Mouse (Mus musculus) spleen, adult 2 months (tissue): ENCODE results near the gene Ncam2. TPM values are rescaled to one million over a fixed set of nuclear protein-coding genes. Genes with fewer than 3 reads are reported as not detected.
"Not testable (repeated sequence)": the region's sequence is repeated elsewhere in the genome, so short reads cannot be mapped to it uniquely, and the experiment has no call there.

Experiments
- DNase-seq, 2 experiments: peaks; one replicate each; pipeline versions ENCODE4 v3.0.0 to v3.0.0-alpha.2; 2012 to 2021; ENCODE audit warnings: low spot score in 2 of 2, low read depth in 1 of 2
- H3K27ac ChIP-seq: fragments of 200-500 bp; 2 replicates; pipeline ENCODE4 v1.5.1; 2012; ENCODE audit warnings: low read length, inconsistent platforms; ENCODE audit not compliant: insufficient read depth
- H3K27me3 ChIP-seq: fragments of 200-500 bp; 2 replicates; pipeline ENCODE4 v1.6.1; 2012; ENCODE audit warnings: mild to moderate bottlenecking, moderate library complexity, low read length, inconsistent platforms; ENCODE audit not compliant: control insufficient read depth, insufficient read depth
- H3K36me3 ChIP-seq: fragments of 200-500 bp; 2 replicates; pipeline ENCODE4 v1.6.1; 2012; ENCODE audit warnings: mild to moderate bottlenecking, low read length, inconsistent platforms; ENCODE audit not compliant: control insufficient read depth, insufficient read depth
- H3K4me1 ChIP-seq: fragments of 200-500 bp; 2 replicates; pipeline ENCODE4 v1.6.1; 2011; ENCODE audit warnings: inconsistent platforms; ENCODE audit not compliant: control insufficient read depth, insufficient read depth, insufficient read length
- H3K4me3 ChIP-seq: fragments of 200-500 bp; 2 replicates; pipeline ENCODE4 v1.5.1; 2011; ENCODE audit warnings: mild to moderate bottlenecking, inconsistent platforms; ENCODE audit not compliant: insufficient read depth, insufficient read length; ENCODE audit errors: extremely low read depth
- CTCF ChIP-seq: fragments of 200-500 bp; IDR thresholded peaks from 2 replicates; pipeline ENCODE4 v1.5.1; 2011; ENCODE audit warnings: mild to moderate bottlenecking, inconsistent platforms; ENCODE audit not compliant: insufficient read depth, insufficient read length, insufficient replicate concordance; ENCODE audit errors: extremely low read depth
- POLR2A ChIP-seq: fragments of 200-500 bp; IDR thresholded peaks from 2 replicates; pipeline ENCODE4 v1.6.1; 2011; ENCODE audit warnings: low read depth, low read length, inconsistent platforms
- WGBS: fragments of 180-500 bp; shearing (Covaris S2); methylation state at CpG from one replicate; pipeline ENCODE4 v1.1.7; 2018; 5-methylcytosine and 5-hydroxymethylcytosine counted together
- polyA plus RNA-seq: library from polyadenylated mRNA; depleted of rRNA; stranded (reverse); fragments of >200 nt; gene quantifications from 2 replicates; pipeline ENCODE4 v1.2.3, GENCODE M21; 2012

The Ncam2 gene
- polyA plus RNA-seq, 1 experiment: not detected

DNA sequence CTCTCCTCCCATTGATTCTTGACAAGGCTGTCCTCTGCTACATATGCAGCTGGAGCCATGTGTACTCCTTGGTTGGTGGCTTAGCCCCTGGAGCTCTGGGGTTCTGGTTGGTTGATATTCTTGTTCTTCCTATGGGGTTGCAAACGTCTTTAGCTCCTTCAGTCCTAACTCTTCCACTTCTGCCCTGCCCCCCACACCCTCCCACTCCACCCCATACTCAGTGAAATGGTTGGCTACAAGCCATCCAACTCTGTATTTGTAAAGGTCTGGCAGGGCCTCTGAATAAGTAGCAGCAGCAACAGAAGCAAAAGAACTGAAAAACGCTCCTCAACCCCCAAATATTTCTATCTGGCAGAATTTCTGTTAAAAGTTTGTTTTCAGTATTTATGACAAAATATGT is 252.5 kb downstream of the Ncam2 start:
- no peak overlapping the region for H3K4me3 ChIP-seq
- DNase-seq: no peak
- TF ChIP-seq CTCF (no peak), POLR2A (no peak)
- no peaks in the 10 kb centered on the region for H3K36me3 ChIP-seq
- no peak overlapping the region for H3K27ac ChIP-seq
- H3K4me1 ChIP-seq: no peaks in the 10 kb centered on the region
- WGBS: 74% methylated on average over 2 of the region's 2 CpGs
- H3K27me3 ChIP-seq: no peaks in the 10 kb centered on the region

DNA sequence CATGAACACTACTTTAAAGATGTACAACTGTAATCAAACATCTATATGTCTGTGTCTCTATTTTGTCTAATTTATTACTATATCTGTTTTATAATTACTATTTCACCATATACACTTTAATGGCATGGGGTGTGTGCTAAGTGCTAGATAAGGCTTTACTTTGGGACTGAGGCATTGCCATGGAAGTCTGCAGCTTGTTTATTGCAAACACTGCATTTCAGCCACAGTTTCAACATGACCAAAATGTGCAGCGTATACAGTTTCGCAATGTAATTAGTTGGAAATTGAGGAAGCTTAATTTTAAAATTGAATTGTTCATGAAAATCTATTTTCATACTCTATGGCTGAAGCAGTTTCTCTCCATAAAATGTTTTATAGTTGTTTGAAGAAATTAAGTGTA is 254.0 kb downstream of the Ncam2 start:
- no peak overlapping the region for H3K27ac ChIP-seq
- H3K27me3 ChIP-seq: no peaks in the 10 kb centered on the region
- TF ChIP-seq CTCF: no peak
- no peak for TF ChIP-seq POLR2A
- H3K36me3 ChIP-seq: no peaks in the 10 kb centered on the region
- H3K4me3 ChIP-seq: no peak overlapping the region
- WGBS: 74% methylated on average over 2 of the region's 2 CpGs
- no peak for DNase-seq
- H3K4me1 ChIP-seq: no peaks in the 10 kb centered on the region

DNA sequence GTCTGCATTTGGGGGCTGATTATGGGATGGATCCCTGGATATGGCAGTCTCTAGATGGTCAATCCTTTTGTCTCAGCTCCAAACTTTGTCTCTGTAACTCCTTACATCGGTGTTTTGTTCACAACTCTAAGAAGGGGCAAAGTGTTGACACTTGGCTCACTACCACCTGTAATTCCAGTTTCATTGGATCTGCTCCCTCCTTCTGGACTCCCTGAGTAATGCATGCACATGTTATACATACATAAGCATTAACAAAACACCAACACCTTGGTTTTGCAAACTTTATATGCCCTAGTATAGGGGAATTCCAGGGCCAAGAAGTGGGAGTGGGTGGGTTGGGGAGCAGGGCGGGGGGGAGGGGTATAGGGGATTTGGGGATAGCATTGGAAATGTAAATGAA is 262.2 kb downstream of the Ncam2 start:
- 89% methylated on average over 2 of the region's 2 CpGs for WGBS
- H3K4me3 ChIP-seq, DNase-seq, H3K27me3 ChIP-seq, H3K4me1 ChIP-seq, H3K36me3 ChIP-seq, H3K27ac ChIP-seq: not testable (repeated sequence)

DNA sequence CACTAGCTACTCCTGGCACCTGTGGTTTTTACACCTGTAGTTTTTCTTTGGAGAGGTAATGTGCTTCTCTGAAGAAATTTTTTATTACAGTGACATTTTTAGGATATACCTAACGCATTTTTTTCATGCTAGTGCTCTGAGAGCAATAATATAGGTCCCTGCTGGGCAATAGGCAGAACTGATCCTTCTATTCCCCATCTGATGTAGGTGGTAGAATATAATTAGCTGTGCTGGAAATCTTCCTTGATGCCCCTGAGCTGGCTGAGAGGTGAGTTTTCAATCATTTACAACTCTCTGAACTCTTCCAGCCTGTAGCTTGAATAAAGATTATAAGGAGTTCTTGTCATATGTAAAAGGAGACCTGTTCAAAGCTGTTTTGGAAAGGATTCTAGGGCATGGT is 272.4 kb downstream of the Ncam2 start:
- H3K4me1 ChIP-seq: no peaks in the 10 kb centered on the region
- 57% methylated on average over 1 of the region's 1 CpGs for WGBS
- TF ChIP-seq CTCF (no peak), POLR2A (no peak)
- H3K27me3 ChIP-seq: no peaks in the 10 kb centered on the region
- DNase-seq: no peak
- no peak overlapping the region for H3K4me3 ChIP-seq
- no peak overlapping the region for H3K27ac ChIP-seq
- H3K36me3 ChIP-seq: no peaks in the 10 kb centered on the region

DNA sequence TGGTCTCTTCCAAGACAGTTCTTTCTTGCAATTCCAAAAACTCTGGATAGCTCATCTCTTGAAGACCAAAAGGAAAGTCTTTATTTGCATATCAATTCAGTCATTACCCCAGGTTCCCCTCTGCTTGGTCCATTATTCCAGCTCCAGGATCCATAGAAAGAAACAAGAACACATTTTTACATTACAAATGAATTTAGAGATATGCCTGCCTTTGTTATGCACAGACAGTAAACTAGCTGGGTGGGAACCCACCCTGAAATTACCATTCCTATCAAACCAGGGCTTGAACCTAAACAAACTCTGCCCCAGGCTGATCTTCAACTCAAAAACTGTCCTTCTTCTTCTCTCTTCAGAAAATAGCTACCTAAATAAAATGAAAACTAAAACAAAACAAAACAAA is 280.6 kb downstream of the Ncam2 start:
- no peaks in the 10 kb centered on the region for H3K36me3 ChIP-seq
- TF ChIP-seq POLR2A (no peak), CTCF (no peak)
- no peaks in the 10 kb centered on the region for H3K27me3 ChIP-seq
- no peaks in the 10 kb centered on the region for H3K4me1 ChIP-seq
- H3K27ac ChIP-seq: no peak overlapping the region
- no peak overlapping the region for H3K4me3 ChIP-seq
- no peak for DNase-seq

DNA sequence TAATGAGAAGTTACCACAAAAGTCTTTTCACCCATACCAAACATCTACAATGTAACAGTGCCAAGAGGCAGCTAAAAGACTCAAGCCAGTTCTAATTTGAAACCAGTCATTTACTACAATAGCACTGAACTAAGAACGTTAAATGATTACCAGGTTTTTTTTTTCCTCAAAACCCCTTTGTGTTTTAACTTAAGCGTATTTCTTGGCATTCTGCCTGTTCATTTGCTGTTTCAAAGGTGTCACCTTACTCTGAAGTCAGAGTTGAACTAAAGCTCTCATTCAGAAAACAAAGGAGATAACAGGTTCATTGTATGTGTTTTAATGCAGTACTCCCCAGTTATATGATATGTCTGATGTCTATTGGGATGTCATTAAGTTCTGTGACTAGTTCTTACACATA is 295.6 kb downstream of the Ncam2 start:
- Histone ChIP-seq H3K4me1 (no peaks in the 10 kb centered on the region), H3K4me3 (no peak overlapping the region), H3K36me3 (no peaks in the 10 kb centered on the region), H3K27ac (no peak overlapping the region), H3K27me3 (no peaks in the 10 kb centered on the region)
- no peak for DNase-seq
- TF ChIP-seq CTCF: no peak
- no peak for TF ChIP-seq POLR2A
- 74% methylated on average over 2 of the region's 2 CpGs for WGBS

DNA sequence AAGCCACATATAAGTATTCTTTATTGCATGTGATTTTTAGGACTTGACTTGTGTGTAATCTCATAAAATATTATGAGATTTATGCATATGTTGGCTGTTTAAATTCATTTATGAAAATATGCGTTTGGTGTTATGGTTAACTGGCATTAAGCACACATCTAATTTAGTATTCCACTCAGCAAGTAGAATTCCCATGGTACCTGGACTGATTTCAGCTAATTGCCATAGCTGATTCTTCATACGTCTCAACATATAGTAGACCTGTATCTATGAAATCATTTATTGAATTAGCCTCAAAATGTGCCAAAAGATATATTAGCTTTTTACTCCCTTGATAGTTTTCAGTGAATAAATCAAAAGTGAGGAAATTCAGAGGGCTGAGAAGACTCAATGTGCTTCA is 302.1 kb downstream of the Ncam2 start:
- 89% methylated on average over 2 of the region's 2 CpGs for WGBS
- TF ChIP-seq POLR2A: no peak
- TF ChIP-seq CTCF: no peak
- Histone ChIP-seq H3K36me3 (no peaks in the 10 kb centered on the region), H3K27me3 (no peaks in the 10 kb centered on the region), H3K4me3 (no peak overlapping the region), H3K4me1 (no peaks in the 10 kb centered on the region), H3K27ac (no peak overlapping the region)
- DNase-seq: no peak
